Mouse (Mus musculus) inflammation-experienced regulatory T-cells, adult 6 months (primary cell): ENCODE measurements around the gene Cox19. TPM values are rescaled to one million over a fixed set of nuclear protein-coding genes. Genes with fewer than 3 reads are reported as not detected.

ENCODE experiments used
- ATAC-seq: one replicate; pipeline ENCODE4 v1.8.0; 2017
- polyA plus RNA-seq, 3 experiments: library from polyadenylated mRNA; unstranded; fragments of 100-300 nt; shearing (Covaris generic); gene quantifications; one replicate each; pipeline ENCODE4 v1.2.1; 2017

The Cox19 gene
- polyA plus RNA-seq, 3 experiments from 2014 or later = 52.5 to 66.7 (median 65.2) TPM

DNA sequence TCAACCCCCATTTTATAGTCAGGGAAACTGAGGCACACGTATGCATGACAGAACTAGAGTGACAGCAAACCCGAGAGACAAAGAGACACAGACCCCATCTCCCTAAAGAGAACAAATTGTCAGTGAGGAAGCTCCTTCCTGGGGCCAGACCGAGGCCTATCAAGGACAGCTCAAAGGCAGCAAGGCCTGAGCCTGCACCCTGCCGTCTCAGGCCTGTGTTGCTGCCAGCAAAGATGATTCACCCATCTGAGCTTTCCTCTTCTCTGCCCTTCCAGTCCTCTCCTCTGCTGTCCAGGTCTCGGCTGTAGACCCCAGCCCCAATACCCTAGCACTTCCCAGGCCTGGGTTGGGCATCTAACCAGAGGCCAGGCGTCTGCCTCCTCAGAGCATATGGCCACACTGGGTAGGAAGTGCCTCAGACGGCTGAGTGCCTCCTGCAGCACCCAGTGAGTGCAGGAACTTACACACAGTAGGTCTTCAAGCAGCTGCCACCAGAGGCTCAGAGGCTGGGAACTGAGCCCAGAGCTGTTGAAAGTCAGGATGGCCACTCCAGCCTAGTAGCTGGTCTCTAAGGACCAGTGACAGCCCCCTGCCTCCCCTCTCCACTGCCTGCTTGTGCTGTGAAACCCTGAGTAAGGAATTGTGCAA lies 24.1 kb downstream of the Cox19 start:
- ATAC-seq = no peak

DNA sequence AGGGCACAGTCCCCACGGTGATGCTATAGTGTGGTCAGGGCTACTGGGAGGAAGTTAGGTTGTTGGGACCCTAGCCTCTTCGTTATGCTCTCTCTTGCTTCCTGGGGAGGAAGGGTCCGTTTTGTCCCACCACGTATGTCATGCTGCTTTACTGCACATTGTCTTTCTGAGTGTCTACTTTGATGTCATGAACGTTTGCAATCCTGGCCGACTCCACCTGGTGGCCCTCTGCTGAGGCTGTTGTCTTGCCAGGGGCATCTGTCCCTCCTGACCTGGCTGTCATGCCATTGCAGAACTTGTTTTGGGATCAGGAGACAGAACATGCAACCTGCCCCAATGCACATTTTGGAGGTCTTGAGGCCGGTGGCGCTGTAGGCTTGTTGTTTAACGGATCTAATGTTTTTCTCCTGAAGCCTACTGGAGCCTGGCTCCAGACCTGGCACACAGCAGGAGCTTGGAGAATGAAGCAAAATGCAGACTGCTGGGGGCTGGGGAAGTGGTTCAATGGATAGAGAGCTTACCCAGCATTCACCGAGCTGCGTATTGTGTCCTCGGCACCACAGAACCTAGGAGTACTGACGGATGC lies 25.0 kb downstream of the Cox19 start:
- ATAC-seq = no peak

DNA sequence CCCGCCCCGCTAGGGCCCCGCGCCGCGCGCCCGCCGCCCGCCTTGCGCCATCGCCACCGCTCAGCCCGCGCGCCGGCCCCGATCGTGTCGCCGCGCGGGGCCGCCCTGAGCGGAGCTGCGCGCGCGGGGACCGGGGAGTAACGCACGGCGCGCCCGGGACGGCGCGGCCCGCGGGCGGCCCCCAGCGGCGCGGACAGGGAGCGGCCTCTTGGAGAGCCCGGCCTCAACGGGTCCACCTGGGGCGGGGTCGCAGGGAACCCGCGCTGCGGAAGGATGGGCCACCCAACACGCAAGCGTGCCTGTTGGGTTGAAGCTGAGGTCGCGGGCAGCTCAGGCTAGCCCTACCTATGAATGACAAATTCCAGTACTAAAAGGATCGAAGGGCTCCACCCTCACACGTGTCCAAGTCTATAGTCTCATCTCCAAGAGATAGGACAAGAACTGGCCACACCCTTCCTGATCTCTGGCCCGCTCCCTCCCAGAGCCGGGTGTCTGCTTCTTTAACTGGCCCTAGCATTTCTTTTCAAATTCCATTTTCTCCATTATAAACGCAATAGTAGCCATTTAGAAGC lies 25.7 kb downstream of the Cox19 start, which contains the start of gene Adap1:
Adap1 (minus strand) TSS at position 228 of the 572 bp plus-strand sequence.
- peak; percentile 82 for ATAC-seq

DNA sequence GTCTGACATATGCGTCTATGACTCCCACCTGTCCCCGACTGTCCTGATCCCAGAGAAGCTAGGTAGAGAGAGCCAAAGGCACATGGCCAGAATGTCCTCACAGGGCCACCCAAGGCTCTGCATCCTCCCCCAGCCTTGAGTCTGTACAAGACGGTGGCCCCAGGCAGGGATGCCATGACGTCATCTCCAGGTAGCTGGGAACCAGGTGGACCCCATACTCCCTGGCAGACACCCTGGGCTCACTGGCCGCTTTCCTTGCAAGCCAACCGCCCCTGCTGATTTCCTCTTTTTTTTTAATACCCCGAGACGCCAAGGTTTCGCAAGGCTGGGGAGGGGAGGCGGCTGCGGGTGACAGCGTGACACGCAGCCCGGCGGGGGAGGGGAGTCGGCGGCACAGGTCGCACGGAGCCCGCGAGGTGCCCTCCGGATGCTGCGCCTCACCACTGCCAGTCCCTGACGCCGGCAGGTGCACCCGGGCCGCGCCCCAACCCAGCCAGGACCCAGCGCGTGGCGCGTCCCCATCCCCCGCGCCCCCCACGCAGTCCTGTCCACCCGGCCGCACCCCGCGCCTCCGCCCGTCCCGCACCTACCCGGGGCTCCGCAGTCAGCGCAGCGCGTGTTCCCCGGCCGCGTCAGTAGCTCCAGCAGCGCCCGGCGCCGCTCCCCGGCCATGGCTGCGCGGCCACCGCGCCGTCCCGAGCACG lies 26.4 kb downstream of the Cox19 start:
- peak; percentile 67 for ATAC-seq

DNA sequence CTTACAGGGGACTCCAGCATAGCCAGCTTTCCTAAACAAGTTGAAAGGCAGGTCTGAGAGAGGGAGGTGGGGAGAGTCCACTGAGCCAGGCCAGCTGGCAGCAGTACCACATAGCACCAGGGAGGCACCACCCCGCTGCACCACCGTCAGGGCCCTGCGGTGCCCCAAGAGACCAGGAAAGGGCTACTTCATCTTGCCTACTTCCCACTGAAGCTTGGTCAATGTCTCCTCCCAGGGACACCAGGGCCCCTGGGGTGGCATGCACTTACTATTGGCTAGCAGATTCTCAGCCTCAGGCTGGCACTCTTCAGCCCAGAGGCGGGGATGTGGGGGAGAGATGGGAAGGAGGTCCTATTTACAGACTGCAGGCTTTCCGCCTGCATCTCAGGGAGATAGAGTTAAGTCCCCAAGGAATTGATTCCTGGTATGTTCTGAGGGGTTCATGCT lies 27.1 kb downstream of the Cox19 start:
- ATAC-seq = no peak

DNA sequence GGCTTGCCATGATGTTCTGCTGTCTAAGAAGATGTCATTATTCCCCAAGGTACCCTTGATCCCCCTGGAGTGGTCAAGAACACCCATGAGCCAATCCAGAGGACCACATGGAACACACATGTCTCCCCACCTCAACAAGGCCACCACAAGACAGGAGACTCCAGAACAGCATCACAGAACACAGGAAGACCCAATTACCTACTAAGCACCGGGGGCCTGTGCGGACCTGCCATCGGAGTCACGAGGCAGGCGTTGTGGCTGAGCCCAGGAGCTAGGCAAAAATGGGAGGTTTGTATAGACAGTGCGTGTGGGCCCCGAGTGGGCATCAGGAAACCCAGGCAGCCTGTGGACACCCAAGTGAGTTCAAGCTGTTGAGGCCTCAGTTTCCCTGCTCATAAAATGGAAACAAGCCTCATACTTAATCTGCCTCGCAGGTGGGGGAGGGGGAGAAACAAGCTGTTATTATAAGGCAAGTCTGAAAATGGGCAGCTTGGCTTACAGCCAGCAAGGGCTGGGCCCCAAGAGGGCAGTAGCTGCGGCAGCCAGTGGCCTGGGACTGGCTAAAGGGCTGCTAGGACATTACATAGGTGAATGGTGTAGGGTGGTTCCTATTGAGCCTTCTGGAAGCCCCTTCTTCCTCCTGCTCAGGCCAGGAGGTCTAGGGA lies 27.8 kb downstream of the Cox19 start:
- ATAC-seq = no peak

DNA sequence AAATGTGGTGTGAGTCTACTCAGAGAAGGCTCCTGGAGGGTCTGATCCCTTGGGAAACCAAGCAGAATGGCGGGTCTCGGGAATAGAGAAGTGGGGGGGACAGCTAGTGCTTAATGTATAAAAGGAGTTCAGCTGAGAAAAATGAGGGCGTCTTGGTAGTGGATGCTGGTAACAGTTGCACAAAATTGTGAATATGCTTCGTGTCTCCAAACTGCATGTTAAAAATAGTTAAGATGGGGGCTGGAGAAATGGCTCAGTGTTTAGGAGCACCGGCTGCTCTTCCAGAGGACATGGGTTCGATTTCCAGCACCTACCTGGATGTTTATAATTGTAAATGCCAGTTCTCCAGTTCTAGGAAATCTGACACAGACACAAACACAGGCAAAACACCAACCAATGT lies 29.9 kb downstream of the Cox19 start:
- ATAC-seq = no peak

DNA sequence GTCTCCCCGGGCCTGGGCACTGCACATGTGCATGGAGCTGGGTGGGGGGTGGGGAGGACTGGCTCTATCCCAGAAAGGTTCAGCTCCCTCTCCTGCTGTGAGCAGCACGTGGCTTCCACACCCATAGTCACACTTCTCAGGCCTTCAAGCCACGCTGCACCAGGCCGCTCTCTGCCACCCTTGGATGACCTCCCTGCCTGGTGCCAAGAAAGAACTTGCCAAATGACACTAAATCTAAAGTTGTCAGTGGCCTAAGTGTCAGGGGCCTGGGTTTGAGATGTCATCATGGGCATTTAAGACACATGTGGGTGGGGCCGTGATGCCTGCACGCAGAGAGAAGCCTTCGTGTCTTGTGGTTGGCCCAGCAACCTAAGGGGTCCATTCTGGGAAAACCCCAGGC lies 30.8 kb downstream of the Cox19 start:
- no peak for ATAC-seq

DNA sequence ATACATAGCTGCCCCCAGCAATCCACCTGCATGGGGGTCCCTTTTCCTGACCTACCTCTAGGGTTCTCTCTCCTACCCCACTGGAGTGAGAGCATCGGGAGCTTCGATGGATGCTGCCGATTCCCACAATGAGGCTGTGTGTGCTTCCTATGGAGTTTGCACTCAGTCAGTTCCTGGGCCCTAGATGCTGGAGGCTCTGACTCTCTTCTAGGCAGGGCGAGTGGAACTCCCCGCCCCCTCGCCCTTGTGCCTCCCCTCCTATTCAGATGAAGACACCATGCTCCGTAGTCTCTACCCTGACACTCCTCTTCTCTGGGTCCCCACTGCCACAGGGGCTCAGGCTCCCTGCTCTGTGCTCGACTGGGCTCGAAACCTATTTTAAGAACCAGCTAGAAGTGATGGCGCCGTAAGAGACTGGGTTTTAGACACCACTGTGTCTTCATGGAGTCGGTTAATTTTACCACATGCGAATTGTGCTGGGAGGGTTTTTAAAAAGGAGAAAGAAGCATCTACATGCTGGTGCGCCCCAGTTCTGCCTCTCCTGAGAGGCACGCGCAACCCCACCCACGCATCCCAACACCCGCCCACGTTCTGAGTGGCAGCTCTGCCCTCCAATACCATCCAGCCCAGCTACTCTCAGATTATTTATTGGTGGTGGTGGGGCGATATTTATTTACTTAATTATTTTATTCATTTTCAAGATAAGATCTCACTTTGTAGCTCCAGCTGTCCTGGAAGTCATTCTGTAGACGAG lies 33.3 kb downstream of the Cox19 start:
- no peak for ATAC-seq

DNA sequence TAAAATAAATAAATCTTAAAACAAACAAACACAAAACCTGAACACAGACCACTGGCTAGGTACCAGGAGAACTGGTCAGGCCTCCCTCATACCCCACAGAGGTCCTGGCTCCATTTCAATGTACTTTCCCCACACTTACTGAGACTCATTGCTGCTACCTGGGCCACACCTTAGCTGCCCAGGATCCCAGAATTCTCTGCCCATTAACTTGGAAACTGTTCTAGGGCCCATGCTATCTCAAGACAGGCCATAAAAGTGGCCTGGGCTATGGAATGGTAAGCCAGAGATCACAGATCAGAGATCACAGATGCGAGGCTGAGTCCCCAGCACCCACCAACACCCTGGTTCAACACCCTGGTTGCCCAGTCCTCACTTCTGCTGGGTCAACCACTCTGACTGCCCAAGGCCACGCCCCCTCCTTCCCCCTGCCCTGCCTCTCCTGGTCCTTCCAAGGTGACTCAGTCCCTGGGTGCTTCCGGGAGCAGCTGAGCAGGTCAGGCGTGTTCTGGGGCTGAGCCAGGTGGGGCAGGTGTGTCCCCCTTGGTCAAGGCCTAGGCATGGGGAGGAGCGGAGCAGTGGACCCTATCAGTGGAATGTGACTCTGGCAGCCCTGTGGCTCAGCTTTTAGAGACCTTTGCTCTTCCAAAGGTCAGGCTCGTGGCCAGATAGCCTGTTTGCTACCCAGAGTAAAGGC lies 34.1 kb downstream of the Cox19 start:
- ATAC-seq = no peak

DNA sequence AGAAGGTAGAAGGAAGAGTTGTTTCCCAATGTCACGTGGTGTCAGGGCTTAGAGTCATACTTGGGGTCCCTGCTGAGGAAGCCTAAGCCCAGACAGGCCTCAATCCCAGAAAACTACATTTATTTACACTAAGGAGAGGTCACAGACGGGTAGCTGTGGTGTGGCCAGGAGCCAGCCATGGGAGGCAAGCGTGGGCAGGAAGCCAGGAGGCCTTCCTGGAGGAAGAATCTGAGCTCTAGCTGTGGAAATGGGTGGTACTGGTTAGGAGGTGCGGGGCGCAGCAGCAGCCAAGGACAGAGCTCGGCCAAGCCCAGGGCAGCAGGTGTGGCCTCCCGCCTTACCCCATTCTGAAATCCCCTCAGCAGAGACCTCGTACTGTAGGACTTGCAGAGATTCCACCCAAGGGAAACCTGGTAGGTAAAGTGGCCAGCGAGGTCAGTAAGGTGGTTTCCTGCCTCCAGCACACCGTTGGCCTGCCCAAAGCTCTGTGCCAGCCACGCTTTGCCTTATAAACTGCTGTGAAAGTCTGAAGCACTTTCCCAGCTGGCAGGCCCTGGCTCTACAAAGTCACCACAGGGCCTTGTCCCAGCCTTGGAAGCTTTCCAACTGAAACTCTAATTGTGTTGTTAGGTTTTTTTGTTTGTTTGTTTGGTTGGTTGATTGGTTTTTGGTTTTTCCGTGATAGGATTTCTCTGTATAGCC lies 36.1 kb downstream of the Cox19 start:
- no peak for ATAC-seq

DNA sequence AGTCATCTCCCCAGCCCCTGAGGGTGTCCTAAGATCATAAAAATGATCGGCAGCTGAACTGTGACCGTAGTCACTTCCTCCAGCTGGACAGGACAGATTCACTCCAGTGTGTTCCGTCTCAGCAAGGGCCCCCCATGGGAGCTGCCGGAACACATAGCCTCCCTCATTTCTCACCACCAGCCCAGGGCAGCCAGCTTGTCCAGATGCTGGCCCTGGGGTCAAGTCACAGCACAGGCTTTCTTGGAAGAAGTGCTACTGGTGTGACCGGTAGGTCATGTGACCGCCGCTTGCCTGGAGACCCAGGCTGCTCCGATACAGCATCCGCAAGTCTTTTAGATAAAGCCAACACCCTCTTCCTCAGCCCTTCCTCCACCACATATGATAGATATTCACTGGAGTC lies 37.7 kb downstream of the Cox19 start:
- no peak for ATAC-seq

DNA sequence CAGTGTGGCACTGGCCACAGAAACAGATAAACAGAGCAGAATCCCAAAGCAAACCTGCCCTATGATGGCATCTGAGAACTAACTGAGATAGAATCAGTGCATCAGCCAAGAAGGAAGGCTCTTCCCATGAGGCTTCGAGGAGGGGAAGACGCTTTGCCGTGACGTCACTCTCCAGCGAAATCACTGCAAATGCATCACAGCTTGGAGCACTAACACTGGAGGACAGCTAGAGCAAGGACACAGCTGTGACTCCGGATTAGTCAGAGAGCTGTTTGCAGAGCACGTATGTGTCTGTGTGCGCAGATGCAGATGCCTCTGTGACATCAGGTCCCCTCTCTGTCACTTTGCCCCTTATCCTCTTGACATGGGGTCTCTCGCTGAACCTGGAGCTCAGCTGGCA lies 39.4 kb downstream of the Cox19 start:
- ATAC-seq = no peak

DNA sequence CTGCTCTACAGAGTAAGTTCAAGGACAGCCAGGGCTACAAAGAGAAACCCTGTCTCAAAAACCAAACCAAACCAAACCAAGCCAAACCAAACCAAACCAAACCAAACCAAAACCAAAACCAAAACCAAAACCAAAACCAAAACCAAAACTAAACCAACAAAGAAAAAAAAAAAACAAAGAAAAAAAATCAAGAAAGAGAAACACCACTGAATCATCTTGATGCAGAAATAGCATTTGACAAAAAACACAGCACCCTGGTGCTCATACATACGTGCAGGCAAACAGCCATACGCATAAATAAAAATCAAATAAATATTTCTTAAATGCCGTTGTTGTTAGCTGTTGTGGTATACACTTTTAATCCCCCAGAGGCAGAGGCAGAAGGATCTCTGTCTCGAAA lies 40.7 kb downstream of the Cox19 start:
- no peak for ATAC-seq

DNA sequence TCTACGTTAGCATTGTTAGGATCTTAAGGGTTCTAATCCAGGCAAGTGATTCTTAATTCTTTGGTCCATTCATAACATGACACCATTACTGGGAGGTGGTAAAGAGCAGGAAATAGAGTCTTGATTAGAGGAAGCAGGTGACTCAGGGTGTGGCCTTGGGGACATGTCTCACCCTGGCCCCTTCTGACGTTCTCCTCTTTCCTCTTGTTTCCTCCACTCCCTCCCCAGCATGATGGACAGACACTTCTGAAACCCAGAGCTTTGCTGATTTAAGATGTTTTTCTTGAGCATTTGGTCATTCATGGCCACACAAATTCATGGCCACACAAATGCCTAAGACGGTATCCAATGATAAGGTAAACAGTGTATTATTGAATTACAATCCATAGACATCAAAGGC lies 41.3 kb downstream of the Cox19 start:
- peak; percentile 71 for ATAC-seq

DNA sequence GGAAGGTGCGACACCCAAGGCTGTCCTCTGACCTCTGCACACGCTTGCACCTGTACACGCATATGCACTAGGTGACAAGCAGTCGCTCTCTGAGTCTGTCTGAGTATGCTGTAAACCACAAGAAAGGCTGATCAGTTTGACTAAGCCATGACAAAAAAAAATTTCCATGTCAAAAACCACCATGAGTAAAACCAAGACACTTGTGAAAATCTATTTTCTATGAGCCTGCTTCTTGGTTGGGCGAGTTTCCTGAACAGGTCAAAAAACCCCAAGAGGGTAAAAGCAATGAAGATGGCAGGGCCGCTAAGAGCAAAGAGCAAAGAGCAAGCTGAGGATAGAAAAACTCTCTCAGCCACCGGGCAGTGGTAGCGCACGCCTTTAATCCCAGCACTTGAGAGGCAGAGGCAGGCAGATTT lies 47.6 kb downstream of the Cox19 start:
- ATAC-seq = peak; percentile 89

DNA sequence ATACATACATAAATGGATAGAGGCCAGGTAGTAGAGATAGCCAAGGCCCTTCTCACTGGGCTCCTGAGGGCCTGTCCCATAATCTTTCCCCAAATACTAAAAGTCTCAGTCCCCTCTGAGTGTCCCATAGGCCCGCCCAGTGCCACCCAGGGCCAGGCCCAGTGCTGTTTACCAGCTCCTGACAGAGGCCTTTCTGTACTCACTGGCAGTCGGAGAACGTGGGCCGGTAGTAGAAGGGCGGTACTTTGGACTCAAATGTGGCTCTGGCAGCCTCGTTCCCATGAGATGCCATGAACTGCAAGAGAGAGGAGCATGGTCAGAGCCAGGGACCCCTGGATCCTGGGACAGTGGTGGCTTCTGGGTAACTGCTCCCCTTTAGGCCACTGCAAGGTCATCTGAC lies 49.1 kb downstream of the Cox19 start:
- ATAC-seq = no peak

DNA sequence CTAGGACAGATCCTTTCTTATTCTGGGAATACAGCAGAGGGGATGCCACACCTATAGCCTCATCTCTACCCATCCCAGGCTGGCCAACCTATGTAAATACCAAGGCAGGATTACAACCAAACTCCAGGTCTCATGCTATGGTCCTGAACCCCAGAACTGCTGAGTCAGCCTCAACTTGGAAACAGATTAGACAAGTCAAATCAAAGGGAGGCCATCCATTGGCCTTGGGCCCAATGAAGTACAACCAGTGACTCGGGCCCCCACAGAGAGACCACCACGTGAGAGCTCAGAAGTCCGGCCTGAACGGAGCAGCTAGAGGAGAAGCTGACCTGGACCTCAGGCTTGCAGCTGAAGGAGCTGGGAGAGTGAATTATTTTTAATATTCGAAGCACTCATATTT lies 53.5 kb downstream of the Cox19 start:
- ATAC-seq = no peak

DNA sequence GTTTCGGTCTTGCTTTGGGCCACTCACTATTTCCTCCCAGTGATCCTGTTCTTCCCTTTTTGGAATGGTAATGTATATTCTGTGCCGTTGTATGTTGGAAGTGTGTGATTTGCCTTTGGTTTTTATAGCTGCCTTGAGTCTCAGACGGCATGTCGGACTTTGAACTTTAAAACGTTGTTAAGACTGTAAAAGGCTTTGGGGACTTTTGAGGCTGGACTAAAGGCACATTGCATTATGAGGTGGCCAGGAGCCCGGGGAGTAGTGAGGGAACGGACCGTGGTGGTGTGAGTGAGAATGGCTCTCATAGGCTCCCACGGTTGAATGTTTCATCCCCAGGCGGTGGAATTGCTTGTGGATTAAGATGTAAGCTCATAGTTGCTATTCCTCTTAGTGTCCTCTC lies 54.1 kb downstream of the Cox19 start:
- no peak for ATAC-seq

DNA sequence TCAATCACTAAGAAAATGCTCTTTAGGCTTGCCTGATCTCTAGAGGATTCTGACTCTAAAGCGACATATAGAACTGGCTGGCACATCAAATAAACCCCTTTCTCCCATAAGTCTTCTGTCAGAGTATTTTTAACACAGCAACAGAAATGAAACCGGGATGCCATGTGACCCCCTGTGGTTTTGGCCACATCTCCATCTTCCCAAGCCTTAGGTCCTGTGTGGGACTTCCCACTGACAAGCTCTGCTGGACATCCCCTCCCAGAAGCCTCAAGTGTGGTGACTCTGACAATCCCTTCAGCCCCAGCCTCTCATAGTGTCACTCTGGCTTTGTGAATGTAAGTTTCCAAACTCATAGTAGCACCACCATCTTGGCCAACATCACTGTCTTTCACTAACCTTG lies 57.1 kb downstream of the Cox19 start:
- ATAC-seq = no peak
